Mouse (Mus musculus) stomach, postnatal 0 days (tissue): ENCODE measurements at regions not wholly inside any gene's neighbourhood (a gene's known extent, or its start where the extent isn't known, plus 50 kb on each side); places are given as distances from the start of the nearest gene placed in this dataset.

Source experiments
- CTCF ChIP-seq: IDR thresholded peaks from 2 replicates; pipeline ENCODE4 v1.5.1; 2016; ENCODE audit warnings: antibody characterized with exemption, low read depth, mild to moderate bottlenecking, moderate library complexity
- EP300 ChIP-seq: optimal IDR thresholded peaks from 2 replicates; pipeline ENCODE3; 2016; ENCODE audit warnings: antibody characterized with exemption

- TF ChIP-seq EP300: no peak
- TF ChIP-seq CTCF: no peak
Observed at GRCm38 (mm10) chr1:154147001-154147571, 53.9 kb upstream of the Zfp648 start.
